Mouse (Mus musculus): Measurements from ENCODE around the gene Krtap29-1.

Gene Krtap29-1

DNA sequence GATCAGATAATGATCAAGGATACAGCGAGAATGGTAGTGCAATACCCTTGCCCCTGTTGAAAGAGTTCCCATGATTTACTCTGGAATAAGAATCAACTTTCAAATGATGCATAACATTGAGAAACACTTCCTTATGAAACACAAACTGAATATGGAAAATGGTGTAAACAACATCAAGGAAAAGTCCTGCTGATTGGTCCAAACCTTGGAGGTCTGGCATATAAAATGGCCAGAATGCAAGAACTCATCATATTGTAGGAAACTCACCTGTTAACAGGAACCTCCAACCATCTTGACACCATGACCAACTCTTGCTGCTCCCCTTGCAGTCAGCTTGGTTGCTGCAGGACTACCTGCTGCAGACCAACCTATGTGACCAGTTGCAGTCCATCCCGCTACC lies 30.7 kb downstream of the Krtap29-1 start, which contains the start of gene Krtap9-5:
Gene Krtap9-5 (plus strand): TSS at position 301 of the 400 bp plus-strand sequence.
- in situ Hi-C loops (cut with MboI, MseI) = no loop called here

DNA sequence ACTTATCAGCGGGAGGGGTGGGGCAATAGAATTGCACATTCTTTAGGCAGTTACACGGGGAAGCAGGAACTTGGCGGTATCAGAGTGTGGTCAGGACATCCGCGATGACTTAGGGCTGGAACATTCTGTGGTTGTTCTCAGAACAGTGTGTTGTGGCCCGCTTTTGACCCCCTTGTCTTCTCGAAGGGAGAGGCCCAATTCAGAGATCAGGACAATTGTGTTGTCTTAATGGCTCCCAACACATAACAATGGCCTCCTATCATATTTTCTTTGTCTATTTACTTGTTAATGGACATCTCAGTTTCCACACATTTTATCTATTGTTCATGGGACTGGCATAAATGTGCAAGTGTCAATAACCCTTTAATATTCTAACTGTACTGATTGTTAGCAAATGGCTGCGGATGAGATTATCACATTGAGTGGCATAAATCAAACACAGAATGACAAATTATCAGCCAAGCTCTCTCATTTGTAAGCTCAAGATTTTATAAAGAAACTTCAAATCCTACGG lies 41.0 kb downstream of the Krtap29-1 start:
- in situ Hi-C loops (cut with MboI, MseI) = no loop called here

GRCm38 (mm10) chr11:99935991-99936390 lies 42.9 kb downstream of the Krtap29-1 start, which contains the start of gene Krtap31-2:
Krtap31-2 (plus strand) TSS chr11:99936291.
- in situ Hi-C loops (cut with MboI, MseI) = no loop called here

All from T-helper 2 cell (primary cell).